Mouse (Mus musculus) neutrophil, adult 65 days (primary cell): ENCODE measurements around the gene Cdkl4. TPM values are rescaled to one million over a fixed set of nuclear protein-coding genes. Genes with fewer than 3 reads are reported as not detected.

ENCODE experiments used
- total RNA-seq: library from RNA; stranded (reverse); gene quantifications from 2 replicates; pipeline ENCODE4 v1.2.4, GENCODE M21; 2023

Gene Cdkl4
- total RNA-seq = 0.73 and 0.82 TPM in 2 replicates

GRCm38 (mm10) chr17:80577639-80578038 lies at the start of gene Cdkl4:
Gene Cdkl4 (minus strand): TSS chr17:80577813.

DNA sequence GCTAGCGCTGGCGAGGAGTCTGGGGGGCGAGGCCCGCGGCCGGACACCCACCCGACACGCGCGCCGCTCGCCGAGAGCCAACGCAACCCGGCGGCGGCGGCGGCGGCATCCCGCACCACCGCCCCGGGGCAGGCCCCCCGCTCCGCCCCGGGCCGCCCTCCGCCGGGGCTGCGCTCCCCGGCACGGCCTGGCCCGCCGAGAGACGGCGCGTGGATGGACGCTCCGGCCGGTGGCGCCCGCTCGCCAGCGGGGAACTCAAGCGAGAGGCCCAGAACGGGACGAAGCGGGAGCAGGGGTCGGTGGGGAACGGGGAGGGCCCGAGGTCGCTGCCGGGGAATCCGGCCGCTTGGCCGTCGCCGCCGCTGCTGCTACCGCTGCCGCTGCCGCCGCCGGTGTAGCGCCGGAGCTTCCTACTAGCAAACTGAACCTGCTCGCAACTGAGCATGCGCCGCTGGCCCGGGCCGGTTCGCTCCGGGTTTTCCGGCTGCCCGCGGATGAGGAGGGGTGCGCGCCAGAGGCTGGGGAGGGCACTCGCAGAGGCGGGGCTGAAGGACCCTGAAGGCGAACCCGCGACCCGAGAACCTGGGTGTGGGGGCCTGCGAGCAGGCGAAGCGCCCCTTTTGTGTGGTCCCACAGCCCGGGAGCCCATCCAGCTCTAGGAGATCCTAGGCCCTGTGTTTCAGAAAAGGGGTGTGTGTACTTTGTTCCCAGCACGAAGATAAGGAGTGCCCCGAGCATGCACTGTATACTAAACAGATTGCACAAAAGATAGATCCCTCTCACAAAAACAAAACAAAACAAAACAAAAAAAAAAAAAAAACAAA lies 97.4 kb downstream of the Cdkl4 start, which contains the start of gene Sos1:
Sos1 (minus strand) TSS at position 423 of the 824 bp plus-strand sequence.

Other genes starting within 250 kb of the Cdkl4 start
- not detected in 2 replicates for gene Gm10190, start 204.3 kb downstream of the Cdkl4 start, total RNA-seq
- gene Sos1, start 97.4 kb downstream of the Cdkl4 start, total RNA-seq = 9.3 and 12.0 TPM in 2 replicates
- gene Map4k3, start 150.7 kb upstream of the Cdkl4 start, total RNA-seq = 1.9 and 4.8 TPM in 2 replicates